Mouse (Mus musculus): Measurements from ENCODE around the gene Krt2. TPM values are rescaled to one million over a fixed set of nuclear protein-coding genes. Genes with fewer than 3 reads are reported as not detected.

Krt2 gene
- 0.03 TPM in 2 replicates for polyA plus RNA-seq (2012; rRNA removed)

DNA sequence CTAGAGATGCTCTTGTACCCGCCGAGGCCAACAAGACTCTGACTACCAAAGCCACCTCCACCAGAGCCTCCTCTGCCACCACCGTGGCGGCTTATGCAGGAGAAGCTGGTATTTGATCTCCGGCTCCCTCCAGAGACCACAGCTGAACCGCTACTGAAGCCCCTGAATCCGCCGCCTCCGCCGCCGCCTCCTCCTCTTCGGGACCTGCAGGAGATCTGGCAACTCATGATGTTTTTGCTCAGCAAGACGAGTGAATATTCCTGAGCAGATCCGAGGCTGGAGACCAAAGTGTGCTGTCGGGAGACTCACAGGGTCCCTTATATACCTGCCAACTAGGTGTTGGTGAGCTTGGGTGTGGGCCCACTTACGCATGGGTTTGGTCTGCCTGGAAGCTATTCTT, at the start of gene Krt2:
Krt2 (minus strand) TSS at position 295 of the 400 bp plus-strand sequence.

GRCm38 (mm10) chr15:101850694-101851093, 32.7 kb upstream of the Krt2 start, which contains the start of gene Krt1:
Gene Krt1 (minus strand): TSS chr15:101850794.

DNA sequence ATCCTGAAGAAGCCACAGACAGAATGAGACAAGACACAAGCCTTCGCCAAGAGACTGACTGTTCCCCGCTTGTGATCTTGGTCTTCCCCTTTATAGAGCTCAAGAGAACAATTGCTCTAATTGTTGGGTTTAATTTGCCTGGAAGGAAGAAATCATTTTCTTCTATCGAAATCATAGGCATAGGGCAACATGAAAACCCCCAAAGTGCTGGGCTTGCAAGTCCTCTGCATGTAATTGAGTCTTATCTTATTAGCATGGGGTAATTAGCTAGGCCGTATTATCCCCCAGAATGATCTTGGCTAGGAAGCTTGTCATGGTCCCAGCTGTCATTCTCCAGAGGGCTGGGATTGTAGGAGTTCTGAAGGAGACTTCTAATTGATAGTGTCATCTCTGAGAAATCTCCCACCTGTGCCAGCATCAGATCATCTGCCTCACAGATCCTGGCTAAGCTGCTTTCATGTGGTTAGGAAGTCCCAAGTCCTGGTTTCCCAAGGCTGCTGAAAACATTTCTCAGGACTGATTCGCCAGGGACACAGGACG, 15.6 kb downstream of the Krt2 start, which contains the start of gene Krt73:
Krt73 (minus strand) TSS at position 51 of the 540 bp plus-strand sequence.

DNA sequence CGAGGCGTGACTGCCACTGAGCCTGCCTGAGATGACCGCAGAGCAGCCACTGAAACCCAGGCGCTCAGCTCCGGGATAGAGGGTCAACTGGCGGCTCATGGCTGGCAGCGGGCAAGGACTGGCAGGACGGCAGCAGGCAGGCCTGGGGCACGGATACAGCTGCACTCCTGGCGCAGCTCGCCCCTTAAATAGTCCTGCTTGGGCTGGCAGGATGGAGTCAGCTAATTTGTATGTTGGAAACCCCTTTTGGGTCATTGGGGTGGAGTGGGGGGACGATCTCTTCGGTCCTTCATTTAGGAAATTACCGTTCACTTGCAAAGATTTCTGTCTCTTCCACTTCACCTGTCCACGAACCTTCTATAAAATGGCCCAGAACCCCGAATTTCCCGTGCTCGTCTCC, 31.6 kb downstream of the Krt2 start, which contains the start of gene Krt72:
Krt72 (minus strand) TSS at position 101 of the 400 bp plus-strand sequence.

Other genes with a start within 250 kb of the Krt2 start
- gene Krt75, start 244.3 kb downstream of the Krt2 start, polyA plus RNA-seq (2012; rRNA removed), result 0.07 and 0.09 TPM in 2 replicates
- gene Gm5414, start 190.0 kb downstream of the Krt2 start, polyA plus RNA-seq (2012; rRNA removed), result not detected in 2 replicates
- gene Gm5478, start 170.8 kb downstream of the Krt2 start, polyA plus RNA-seq (2012; rRNA removed), result not detected in 2 replicates
- gene Krt6b, start 137.9 kb downstream of the Krt2 start, polyA plus RNA-seq (2012; rRNA removed), result 0.41 TPM in 1 of 2 replicates, not detected in the other
- 0.04 and 40.9 TPM in 2 replicates for gene Krt6a, start 123.9 kb downstream of the Krt2 start, polyA plus RNA-seq (2012; rRNA removed)
- gene Krt5, start 105.3 kb downstream of the Krt2 start, polyA plus RNA-seq (2012; rRNA removed), result 0.08 and 1.1 TPM in 2 replicates
- 0.08 and 0.36 TPM in 2 replicates for gene Krt71, start 75.1 kb downstream of the Krt2 start, polyA plus RNA-seq (2012; rRNA removed)
- 0.11 and 0.13 TPM in 2 replicates for gene Krt72, start 31.7 kb downstream of the Krt2 start, polyA plus RNA-seq (2012; rRNA removed)
- 0.52 and 0.95 TPM in 2 replicates for gene Krt73, start 15.8 kb downstream of the Krt2 start, polyA plus RNA-seq (2012; rRNA removed)
- 23.8 and 28.4 TPM in 2 replicates for gene Krt1, start 32.6 kb upstream of the Krt2 start, polyA plus RNA-seq (2012; rRNA removed)
- gene Krt77, start 51.5 kb upstream of the Krt2 start, polyA plus RNA-seq (2012; rRNA removed), result 2.3 and 2.6 TPM in 2 replicates
- gene Krt76, start 74.8 kb upstream of the Krt2 start, polyA plus RNA-seq (2012; rRNA removed), result 0.05 and 0.06 TPM in 2 replicates
- not detected in 2 replicates for gene Krt4, start 106.6 kb upstream of the Krt2 start, polyA plus RNA-seq (2012; rRNA removed)
- gene Krt79, start 122.2 kb upstream of the Krt2 start, polyA plus RNA-seq (2012; rRNA removed), result 0.21 and 0.37 TPM in 2 replicates
- gene Krt78, start 136.1 kb upstream of the Krt2 start, polyA plus RNA-seq (2012; rRNA removed), result 0.01 and 0.48 TPM in 2 replicates
- gene Krt8, start 186.3 kb upstream of the Krt2 start, polyA plus RNA-seq (2012; rRNA removed), result 1.5 and 55.6 TPM in 2 replicates
- 1.5 and 29.3 TPM in 2 replicates for gene Krt18, start 210.0 kb upstream of the Krt2 start, polyA plus RNA-seq (2012; rRNA removed)

All from central nervous system, embryonic 18 days (tissue).